Mouse (Mus musculus): ENCODE data around the gene Tent4a. TPM values are rescaled to one million over a fixed set of nuclear protein-coding genes. Genes with fewer than 3 reads are reported as not detected.

Tent4a gene
- polyA plus RNA-seq, 1 experiment = 6.2 TPM

- H3K27ac ChIP-seq (ENCODE audit: control insufficient read depth, insufficient read depth, low read depth, low read length) = no peak overlapping the region
- H3K36me3 ChIP-seq (ENCODE audit: control insufficient read depth, insufficient read depth, low read length) = no peaks in the 10 kb centered on the region
- TF ChIP-seq POLR2A (IDR thresholded peaks at IDR 0.05; ENCODE audit: control insufficient read depth, low read depth, low read length) (no peak), CTCF (IDR thresholded peaks at IDR 0.05; ENCODE audit: control insufficient read depth, insufficient read depth, insufficient replicate concordance, low read depth, low read length) (peak; percentile 63; the same call in 1 of the 2 replicates)
- no peak overlapping the region for H3K4me3 ChIP-seq (ENCODE audit: control insufficient read depth, low read depth, low read length)
- H3K27me3 ChIP-seq (ENCODE audit: control insufficient read depth, insufficient read depth, low read length) = no peaks in the 10 kb centered on the region
- peaks cover 3% of the 10 kb centered on the region for H3K4me1 ChIP-seq (ENCODE audit: control insufficient read depth, insufficient read depth, low read length)
Measured at GRCm38 (mm10) chr13:69460635-69461465, 73.6 kb downstream of the Tent4a start.

GRCm38 (mm10) chr13:69459657-69460458 is 74.6 kb downstream of the Tent4a start:
- Histone ChIP-seq H3K4me1 (ENCODE audit: control insufficient read depth, insufficient read depth, low read length) (peaks cover 10% of the 10 kb centered on the region), H3K36me3 (ENCODE audit: control insufficient read depth, insufficient read depth, low read length) (no peaks in the 10 kb centered on the region), H3K27me3 (ENCODE audit: control insufficient read depth, insufficient read depth, low read length) (no peaks in the 10 kb centered on the region), H3K4me3 (ENCODE audit: control insufficient read depth, low read depth, low read length) (no peak overlapping the region), H3K27ac (ENCODE audit: control insufficient read depth, insufficient read depth, low read depth, low read length) (no peak overlapping the region)
- peak; percentile 83; the same call in 1 of the 2 replicates for TF ChIP-seq CTCF (IDR thresholded peaks at IDR 0.05; ENCODE audit: control insufficient read depth, insufficient read depth, insufficient replicate concordance, low read depth, low read length)
- TF ChIP-seq POLR2A (IDR thresholded peaks at IDR 0.05; ENCODE audit: control insufficient read depth, low read depth, low read length) = no peak

- Histone ChIP-seq H3K36me3 (ENCODE audit: control insufficient read depth, insufficient read depth, low read length) (no peaks in the 10 kb centered on the region), H3K4me3 (ENCODE audit: control insufficient read depth, low read depth, low read length) (no peak overlapping the region), H3K27ac (ENCODE audit: control insufficient read depth, insufficient read depth, low read depth, low read length) (no peak overlapping the region), H3K27me3 (ENCODE audit: control insufficient read depth, insufficient read depth, low read length) (no peaks in the 10 kb centered on the region), H3K4me1 (ENCODE audit: control insufficient read depth, insufficient read depth, low read length) (peaks cover 10% of the 10 kb centered on the region)
- TF ChIP-seq CTCF (IDR thresholded peaks at IDR 0.05; ENCODE audit: control insufficient read depth, insufficient read depth, insufficient replicate concordance, low read depth, low read length) = no peak
- no peak for TF ChIP-seq POLR2A (IDR thresholded peaks at IDR 0.05; ENCODE audit: control insufficient read depth, low read depth, low read length)
Measured at GRCm38 (mm10) chr13:69458891-69459290, 75.5 kb downstream of the Tent4a start.

- no peak overlapping the region for H3K4me3 ChIP-seq (ENCODE audit: control insufficient read depth, low read depth, low read length)
- no peak overlapping the region for H3K27ac ChIP-seq (ENCODE audit: control insufficient read depth, insufficient read depth, low read depth, low read length)
- H3K36me3 ChIP-seq (ENCODE audit: control insufficient read depth, insufficient read depth, low read length) = no peaks in the 10 kb centered on the region
- H3K4me1 ChIP-seq (ENCODE audit: control insufficient read depth, insufficient read depth, low read length) = peaks cover 10% of the 10 kb centered on the region
- H3K27me3 ChIP-seq (ENCODE audit: control insufficient read depth, insufficient read depth, low read length) = no peaks in the 10 kb centered on the region
- no peak for TF ChIP-seq CTCF (IDR thresholded peaks at IDR 0.05; ENCODE audit: control insufficient read depth, insufficient read depth, insufficient replicate concordance, low read depth, low read length)
- no peak for TF ChIP-seq POLR2A (IDR thresholded peaks at IDR 0.05; ENCODE audit: control insufficient read depth, low read depth, low read length)
Measured at GRCm38 (mm10) chr13:69458461-69458860, 76.0 kb downstream of the Tent4a start.

GRCm38 (mm10) chr13:69457105-69457504 is 77.3 kb downstream of the Tent4a start:
- Histone ChIP-seq H3K27me3 (ENCODE audit: control insufficient read depth, insufficient read depth, low read length) (no peaks in the 10 kb centered on the region), H3K36me3 (ENCODE audit: control insufficient read depth, insufficient read depth, low read length) (no peaks in the 10 kb centered on the region), H3K4me3 (ENCODE audit: control insufficient read depth, low read depth, low read length) (no peak overlapping the region), H3K4me1 (ENCODE audit: control insufficient read depth, insufficient read depth, low read length) (peaks cover 10% of the 10 kb centered on the region), H3K27ac (ENCODE audit: control insufficient read depth, insufficient read depth, low read depth, low read length) (no peak overlapping the region)
- TF ChIP-seq POLR2A (IDR thresholded peaks at IDR 0.05; ENCODE audit: control insufficient read depth, low read depth, low read length) (no peak), CTCF (IDR thresholded peaks at IDR 0.05; ENCODE audit: control insufficient read depth, insufficient read depth, insufficient replicate concordance, low read depth, low read length) (no peak)

GRCm38 (mm10) chr13:69456641-69457040 is 77.8 kb downstream of the Tent4a start:
- Histone ChIP-seq H3K27me3 (ENCODE audit: control insufficient read depth, insufficient read depth, low read length) (no peaks in the 10 kb centered on the region), H3K4me1 (ENCODE audit: control insufficient read depth, insufficient read depth, low read length) (peaks cover 10% of the 10 kb centered on the region), H3K36me3 (ENCODE audit: control insufficient read depth, insufficient read depth, low read length) (no peaks in the 10 kb centered on the region), H3K27ac (ENCODE audit: control insufficient read depth, insufficient read depth, low read depth, low read length) (no peak overlapping the region), H3K4me3 (ENCODE audit: control insufficient read depth, low read depth, low read length) (no peak overlapping the region)
- TF ChIP-seq CTCF (IDR thresholded peaks at IDR 0.05; ENCODE audit: control insufficient read depth, insufficient read depth, insufficient replicate concordance, low read depth, low read length) (no peak), POLR2A (IDR thresholded peaks at IDR 0.05; ENCODE audit: control insufficient read depth, low read depth, low read length) (no peak)

All from testis, adult 2 months (tissue).